Mouse (Mus musculus) E14TG2a.4 (cell line): Measurements from ENCODE around the gene Sycn.

ENCODE experiments used
- H3K27me3 ChIP-seq: 2 replicates; pipeline ENCODE4 v1.6.1; 2014; ENCODE audit warnings: low read length, control low read depth; ENCODE audit not compliant: insufficient read depth
- H3K36me3 ChIP-seq: 2 replicates; pipeline ENCODE4 v1.6.1; 2014; ENCODE audit warnings: low read length, control low read depth; ENCODE audit not compliant: insufficient read depth
- H3K4me1 ChIP-seq: replicated peaks from 2 replicates; pipeline ENCODE4 v1.6.1; 2014; ENCODE audit warnings: low read depth, low read length, control low read depth
- H3K4me3 ChIP-seq: replicated peaks from 2 replicates; pipeline ENCODE4 v1.5.1; 2014; ENCODE audit warnings: mild to moderate bottlenecking, low read length
- H3K9me3 ChIP-seq: 2 replicates; pipeline ENCODE4 v1.6.1; 2014; ENCODE audit warnings: low read length, control low read depth
- CTCF ChIP-seq: conservative IDR thresholded peaks from 2 replicates; pipeline ENCODE4 v1.5.1; 2014; ENCODE audit warnings: low read length
- NANOG ChIP-seq: IDR thresholded peaks from 2 replicates; pipeline ENCODE4 v1.6.1; 2014; ENCODE audit warnings: borderline replicate concordance, low read length, mixed read lengths
- POU5F1 ChIP-seq: IDR thresholded peaks from 2 replicates; pipeline ENCODE4 v1.6.1; 2014; ENCODE audit warnings: low read length, borderline replicate concordance

Sycn gene

DNA sequence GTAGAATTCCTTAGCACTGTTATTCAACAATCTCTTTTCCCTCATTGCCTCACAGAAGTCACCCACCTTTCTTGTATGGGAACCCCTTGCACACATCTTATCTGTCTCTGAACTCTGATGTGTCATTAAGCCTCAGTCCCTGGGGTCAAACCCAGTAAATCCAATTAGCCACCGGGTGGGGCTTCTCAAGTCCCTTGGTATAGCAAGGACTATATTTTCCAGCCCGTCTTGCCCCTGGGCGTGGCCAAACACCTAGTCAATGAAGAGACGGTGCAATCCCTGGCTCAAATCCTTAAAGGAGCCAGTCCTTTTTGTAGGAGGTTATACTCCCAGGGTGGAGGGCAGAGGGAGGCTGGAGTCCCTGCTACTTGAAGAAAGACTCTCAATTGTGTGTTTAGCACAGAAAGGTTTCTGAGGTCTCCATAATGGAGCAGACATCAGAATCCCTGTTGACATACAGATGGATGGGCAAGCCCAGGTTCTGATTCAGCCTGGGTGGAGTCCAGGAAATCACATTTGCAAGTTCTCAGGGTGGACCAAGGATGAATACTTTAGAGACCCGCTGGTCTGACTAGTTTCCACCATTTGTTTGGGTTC, 15.4 kb downstream of the Sycn start:
- Histone ChIP-seq H3K27me3 (no peaks in the 10 kb centered on the region), H3K36me3 (peaks cover 35% of the 10 kb centered on the region), H3K9me3 (peaks cover 21% of the 10 kb centered on the region), H3K4me3 (peak overlapping the region; percentile 40), H3K4me1 (peaks cover 66% of the 10 kb centered on the region)
- TF ChIP-seq POU5F1 (no peak), CTCF (no peak), NANOG (no peak)

DNA sequence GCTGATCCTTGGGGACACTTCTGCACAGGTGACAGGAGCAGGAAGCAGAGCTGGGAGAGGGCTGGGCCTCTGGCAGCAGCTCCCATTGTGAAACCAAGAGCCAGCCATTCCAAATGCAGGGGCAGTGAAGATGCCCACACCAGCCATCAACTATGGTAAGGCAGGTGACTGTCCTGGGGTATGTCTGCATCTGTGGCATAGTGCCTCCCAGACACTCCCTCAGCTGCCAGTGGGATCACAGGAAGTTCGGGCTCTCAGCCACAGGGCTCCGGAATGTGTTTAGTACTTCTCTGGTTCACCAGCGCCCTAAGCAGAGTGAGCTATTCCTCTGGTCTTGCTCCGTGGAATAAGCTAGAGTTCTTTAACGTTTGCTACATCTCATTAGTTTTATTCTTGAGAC, 16.4 kb downstream of the Sycn start:
- Histone ChIP-seq H3K9me3 (peaks cover 21% of the 10 kb centered on the region), H3K4me1 (peaks cover 72% of the 10 kb centered on the region), H3K4me3 (peak overlapping the region; percentile 40), H3K27me3 (no peaks in the 10 kb centered on the region), H3K36me3 (peaks cover 45% of the 10 kb centered on the region)
- no peak for TF ChIP-seq CTCF
- no peak for TF ChIP-seq NANOG
- no peak for TF ChIP-seq POU5F1

DNA sequence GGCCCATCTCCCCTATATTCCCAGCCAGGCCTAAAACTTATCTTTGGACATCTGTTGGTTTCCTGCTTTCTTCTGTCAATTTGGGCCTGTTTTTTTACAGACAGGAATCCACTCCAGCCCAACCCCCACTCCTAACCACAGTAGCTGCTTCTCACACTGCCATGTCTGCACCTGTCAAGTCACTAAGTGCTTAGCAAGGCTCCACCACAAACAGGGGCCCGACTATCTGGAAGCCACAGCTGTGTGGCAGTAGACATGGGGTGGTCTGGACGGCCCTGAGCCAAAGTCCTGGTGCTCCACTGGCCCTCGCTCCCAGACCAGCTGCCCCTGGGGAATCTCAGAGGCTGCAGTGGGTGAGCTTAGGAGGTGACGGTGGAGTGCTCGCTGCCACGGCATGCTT, 17.0 kb downstream of the Sycn start:
- H3K27me3 ChIP-seq, result no peaks in the 10 kb centered on the region
- TF ChIP-seq NANOG, result no peak
- no peak for TF ChIP-seq POU5F1
- TF ChIP-seq CTCF, result no peak
- peak overlapping the region; percentile 20; the same call in 1 of the 2 replicates for H3K4me3 ChIP-seq
- H3K9me3 ChIP-seq, result peaks cover 15% of the 10 kb centered on the region
- peaks cover 79% of the 10 kb centered on the region for H3K4me1 ChIP-seq
- H3K36me3 ChIP-seq, result peaks cover 51% of the 10 kb centered on the region

- Histone ChIP-seq H3K9me3 (peaks cover 7% of the 10 kb centered on the region), H3K4me1 (peaks cover 86% of the 10 kb centered on the region), H3K27me3 (no peaks in the 10 kb centered on the region), H3K36me3 (peaks cover 59% of the 10 kb centered on the region), H3K4me3 (0 out of 2 replicates have a peak overlapping the region, but pooled peaks have one; percentile 4)
- TF ChIP-seq POU5F1, result no peak
- TF ChIP-seq NANOG, result no peak
- no peak for TF ChIP-seq CTCF
Measured at GRCm38 (mm10) chr7:28558486-28558885, 17.8 kb downstream of the Sycn start.

DNA sequence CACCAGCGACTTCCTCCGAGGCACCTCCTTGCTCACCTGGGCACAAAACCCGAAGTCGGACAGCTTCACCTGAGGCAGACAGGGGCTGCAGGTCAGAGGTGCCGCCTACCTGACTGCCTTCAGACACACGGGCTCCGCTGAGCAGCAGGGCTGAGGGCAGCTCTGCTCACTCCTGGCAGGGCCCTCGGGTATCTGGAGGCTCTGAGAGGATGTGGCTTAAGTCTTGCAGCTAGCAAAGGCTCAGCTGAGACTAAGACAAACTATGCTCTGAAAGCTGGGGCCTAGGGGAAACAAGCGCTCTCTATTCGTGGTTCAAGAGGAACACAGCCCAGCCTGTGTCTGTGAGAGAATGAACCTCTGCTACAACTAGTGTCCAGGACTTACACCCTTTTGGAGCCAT, 20.2 kb downstream of the Sycn start:
- peaks cover 92% of the 10 kb centered on the region for H3K4me1 ChIP-seq
- H3K36me3 ChIP-seq, result peaks cover 83% of the 10 kb centered on the region
- H3K27me3 ChIP-seq, result no peaks in the 10 kb centered on the region
- TF ChIP-seq CTCF (no peak), POU5F1 (no peak), NANOG (no peak)
- H3K4me3 ChIP-seq, result no peak overlapping the region
- no peaks in the 10 kb centered on the region for H3K9me3 ChIP-seq

DNA sequence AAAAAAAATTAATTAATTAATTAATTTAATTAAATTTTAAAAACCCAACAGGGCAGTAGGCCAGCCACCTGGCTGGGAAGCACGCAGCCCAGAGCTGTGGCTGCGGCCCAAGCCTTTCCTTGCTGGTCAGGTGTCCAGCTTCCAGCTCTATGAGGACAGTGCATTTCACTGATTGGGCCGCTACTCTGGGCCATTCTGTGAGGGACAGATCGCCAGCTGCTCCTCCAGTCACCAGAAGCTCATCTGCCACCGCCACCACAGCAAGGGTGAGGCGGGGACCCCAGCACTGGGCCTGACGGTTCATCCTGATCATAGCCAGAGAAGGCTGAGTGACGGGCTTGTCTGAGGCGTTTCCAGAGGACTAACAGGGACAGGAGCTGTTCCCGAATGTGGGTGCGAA, 21.3 kb downstream of the Sycn start:
- no peaks in the 10 kb centered on the region for H3K9me3 ChIP-seq
- no peak overlapping the region for H3K4me3 ChIP-seq
- H3K36me3 ChIP-seq, result peaks cover 94% of the 10 kb centered on the region
- TF ChIP-seq CTCF (no peak), NANOG (no peak), POU5F1 (no peak)
- H3K27me3 ChIP-seq, result no peaks in the 10 kb centered on the region
- peaks cover 92% of the 10 kb centered on the region for H3K4me1 ChIP-seq

DNA sequence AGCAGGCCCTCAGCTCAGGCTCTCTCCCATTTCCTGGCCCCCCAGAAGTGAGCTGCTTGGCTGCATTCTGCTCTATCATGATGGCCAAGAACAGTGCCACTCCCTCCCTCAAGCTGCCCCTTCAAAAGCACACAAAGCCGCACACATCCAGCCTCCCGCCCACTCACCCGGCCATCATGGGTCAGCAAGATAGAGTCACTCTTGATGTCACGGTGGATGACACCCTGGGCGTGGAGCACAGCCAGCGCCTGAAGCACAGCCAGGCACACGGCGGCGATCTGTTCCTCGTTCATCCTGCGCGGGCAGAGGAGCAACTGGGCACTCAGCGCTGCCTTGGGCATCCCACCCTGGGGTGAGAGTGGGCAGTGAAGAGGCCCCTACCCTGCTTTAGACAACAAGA, 21.7 kb downstream of the Sycn start:
- H3K36me3 ChIP-seq, result peaks cover 97% of the 10 kb centered on the region
- peak overlapping the region; percentile 29 for H3K4me3 ChIP-seq
- H3K27me3 ChIP-seq, result no peaks in the 10 kb centered on the region
- H3K9me3 ChIP-seq, result no peaks in the 10 kb centered on the region
- peaks cover 91% of the 10 kb centered on the region for H3K4me1 ChIP-seq
- no peak for TF ChIP-seq NANOG
- TF ChIP-seq POU5F1, result no peak

- H3K4me3 ChIP-seq, result peak overlapping the region; percentile 29
- TF ChIP-seq POU5F1 (no peak), NANOG (no peak), CTCF (no peak)
- no peaks in the 10 kb centered on the region for H3K27me3 ChIP-seq
- peaks cover 91% of the 10 kb centered on the region for H3K4me1 ChIP-seq
- no peaks in the 10 kb centered on the region for H3K9me3 ChIP-seq
- peaks cover 97% of the 10 kb centered on the region for H3K36me3 ChIP-seq
Measured at GRCm38 (mm10) chr7:28562951-28563350, 22.3 kb downstream of the Sycn start.

- TF ChIP-seq NANOG (no peak), CTCF (no peak), POU5F1 (no peak)
- no peaks in the 10 kb centered on the region for H3K27me3 ChIP-seq
- no peak overlapping the region for H3K4me3 ChIP-seq
- H3K9me3 ChIP-seq, result no peaks in the 10 kb centered on the region
- H3K4me1 ChIP-seq, result peaks cover 91% of the 10 kb centered on the region
- peaks cover 99% of the 10 kb centered on the region for H3K36me3 ChIP-seq
Measured at GRCm38 (mm10) chr7:28565407-28565806, 24.7 kb downstream of the Sycn start.

DNA sequence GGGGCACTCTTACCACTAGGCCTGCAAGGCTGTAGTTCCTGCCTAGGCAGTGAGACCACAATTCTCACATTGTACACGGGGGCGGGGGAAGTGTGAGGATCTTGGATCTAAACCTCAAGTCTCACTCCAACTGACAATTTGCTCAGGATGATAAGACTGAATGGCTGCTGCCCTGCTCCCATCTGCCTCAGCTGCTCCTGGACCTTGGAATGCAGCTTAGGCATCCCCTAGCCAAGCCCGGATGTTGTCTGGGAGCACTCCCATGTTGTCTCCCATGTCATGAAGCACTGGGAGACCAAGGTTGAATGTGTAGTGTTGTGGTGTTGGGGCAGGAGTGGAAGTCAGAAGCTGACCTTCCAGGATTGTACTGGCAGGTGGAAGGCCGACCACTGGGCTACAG, 26.9 kb downstream of the Sycn start:
- Histone ChIP-seq H3K27me3 (no peaks in the 10 kb centered on the region), H3K4me3 (no peak overlapping the region), H3K9me3 (no peaks in the 10 kb centered on the region), H3K36me3 (peaks cover 95% of the 10 kb centered on the region), H3K4me1 (peaks cover 95% of the 10 kb centered on the region)
- no peak for TF ChIP-seq POU5F1
- no peak for TF ChIP-seq CTCF
